Mouse (Mus musculus) MEL (cell line): ENCODE measurements around the gene Gramd1b. TPM values are rescaled to one million over a fixed set of nuclear protein-coding genes. Genes with fewer than 3 reads are reported as not detected.

Experiments
- DNase-seq: peaks from one replicate; pipeline ENCODE4 v3.0.0; 2011; ENCODE audit warnings: low read depth, low spot score
- H3K27ac ChIP-seq: 2 replicates; pipeline ENCODE4 v1.5.1; 2012; ENCODE audit warnings: low read depth, mild to moderate bottlenecking, control low read depth, low read length, moderate library complexity; ENCODE audit not compliant: control insufficient read depth
- H3K27me3 ChIP-seq, 2 experiments: fragments of 150-350 bp in 1 of 2; sonication (generic) in 1 of 2; 2 replicates each; pipeline ENCODE4 v1.6.1; 2012; ENCODE audit warnings: low read length in 2 of 2, mild to moderate bottlenecking in 2 of 2, improper control_type of control experiment in 1 of 2, moderate library complexity in 1 of 2; ENCODE audit not compliant: insufficient read depth in 2 of 2, control insufficient read depth in 1 of 2
- H3K36me3 ChIP-seq, 2 experiments: 2 replicates each; pipeline ENCODE4 v1.6.1; 2012 to 2014; ENCODE audit warnings: low read length in 2 of 2, improper control_type of control experiment in 1 of 2, inconsistent platforms in 1 of 2, mild to moderate bottlenecking in 1 of 2; ENCODE audit not compliant: insufficient read depth in 2 of 2, control insufficient read depth in 1 of 2
- H3K4me1 ChIP-seq, 2 experiments: fragments of 150-350 bp in 1 of 2; sonication (generic) in 1 of 2; 2 replicates each; pipeline ENCODE4 v1.6.1; 2012; ENCODE audit warnings: low read length in 2 of 2, improper control_type of control experiment in 1 of 2, mild to moderate bottlenecking in 1 of 2; ENCODE audit not compliant: insufficient read depth in 2 of 2, control insufficient read depth in 1 of 2
- H3K4me3 ChIP-seq, 2 experiments: fragments of 150-350 bp in 1 of 2; sonication (generic) in 1 of 2; 2 replicates each; pipeline ENCODE4 v1.5.1; 2012; ENCODE audit warnings: low read depth in 2 of 2, low read length in 2 of 2, mild to moderate bottlenecking in 2 of 2, moderate library complexity in 2 of 2, control low read depth in 1 of 2, improper control_type of control experiment in 1 of 2; ENCODE audit not compliant: control insufficient read depth in 1 of 2, insufficient read depth in 1 of 2
- H3K79me2 ChIP-seq: 2 replicates; pipeline ENCODE4 v1.6.1; 2012; ENCODE audit warnings: mild to moderate bottlenecking, low read length, moderate library complexity; ENCODE audit not compliant: control insufficient read depth, poor library complexity, insufficient read depth
- H3K9ac ChIP-seq: 2 replicates; pipeline ENCODE4 v1.6.1; 2012; ENCODE audit warnings: low read depth, mild to moderate bottlenecking, control low read depth, low read length, moderate library complexity; ENCODE audit not compliant: control insufficient read depth, poor library complexity, severe bottlenecking
- H3K9me3 ChIP-seq: fragments of 150-350 bp; sonication (generic); replicated peaks from 2 replicates; pipeline ENCODE4 v1.6.1; 2012; ENCODE audit warnings: mild to moderate bottlenecking, low read length, improper control_type of control experiment, moderate library complexity; ENCODE audit not compliant: insufficient read depth
- CHD1 ChIP-seq: IDR thresholded peaks from 2 replicates; pipeline ENCODE4 v1.6.1; 2012; ENCODE audit warnings: low read depth, mild to moderate bottlenecking, inconsistent platforms, low read length, improper control_type of control experiment
- CTCF ChIP-seq, 3 experiments: IDR thresholded peaks in 2 of 3; conservative IDR thresholded peaks in 1 of 3; 2 replicates each; pipeline ENCODE4 v1.5.1; 2011 to 2012; ENCODE audit warnings: low read length in 3 of 3, low read depth in 2 of 3, mild to moderate bottlenecking in 2 of 3, improper control_type of control experiment in 1 of 3, inconsistent platforms in 1 of 3, mixed read lengths in 1 of 3, moderate library complexity in 1 of 3; ENCODE audit not compliant: control insufficient read depth in 1 of 3, insufficient read depth in 1 of 3, poor library complexity in 1 of 3, severe bottlenecking in 1 of 3
- E2F4 ChIP-seq: IDR thresholded peaks from 2 replicates; pipeline ENCODE4 v1.6.1; 2011; ENCODE audit warnings: low read depth, low read length, improper control_type of control experiment, borderline replicate concordance
- ELF1 ChIP-seq: IDR thresholded peaks from 2 replicates; pipeline ENCODE4 v1.6.1; 2014; ENCODE audit warnings: low read depth, mild to moderate bottlenecking, inconsistent platforms, low read length, improper control_type of control experiment, moderate library complexity
- EP300 ChIP-seq, 2 experiments: IDR thresholded peaks; 2 replicates each; pipeline ENCODE4 v1.6.1; 2011; ENCODE audit warnings: improper control_type of control experiment in 2 of 2, low read length in 2 of 2, low read depth in 1 of 2, mild to moderate bottlenecking in 1 of 2
- GABPA ChIP-seq: IDR thresholded peaks from 2 replicates; pipeline ENCODE4 v1.6.1; 2012; ENCODE audit warnings: low read depth, mild to moderate bottlenecking, inconsistent platforms, low read length, improper control_type of control experiment, moderate library complexity
- GATA1 ChIP-seq: IDR thresholded peaks from 2 replicates; pipeline ENCODE4 v1.6.1; 2011; ENCODE audit warnings: low read depth, low read length, improper control_type of control experiment
- HCFC1 ChIP-seq: IDR thresholded peaks from 2 replicates; pipeline ENCODE4 v1.6.1; 2012; ENCODE audit warnings: low read depth, mild to moderate bottlenecking, inconsistent platforms, low read length, improper control_type of control experiment, moderate library complexity
- JUND ChIP-seq: IDR thresholded peaks from 2 replicates; pipeline ENCODE4 v1.6.1; 2011; ENCODE audit warnings: low read depth, mild to moderate bottlenecking, improper control_type of control experiment, low read length
- KAT2A ChIP-seq: conservative IDR thresholded peaks from 2 replicates; pipeline ENCODE4 v1.6.1; 2012; ENCODE audit warnings: low read depth, low read length, improper control_type of control experiment, inconsistent platforms
- MAZ ChIP-seq: IDR thresholded peaks from 2 replicates; pipeline ENCODE4 v1.6.1; 2012; ENCODE audit warnings: low read depth, mild to moderate bottlenecking, inconsistent platforms, low read length, improper control_type of control experiment
- MYB ChIP-seq: IDR thresholded peaks from 2 replicates; pipeline ENCODE4 v1.6.1; 2011; ENCODE audit warnings: mild to moderate bottlenecking, low read depth, low read length, improper control_type of control experiment
- NELFE ChIP-seq: IDR thresholded peaks from 2 replicates; pipeline ENCODE4 v1.6.1; 2011; ENCODE audit warnings: low read depth, low read length, improper control_type of control experiment
- NRF1 ChIP-seq: IDR thresholded peaks from 2 replicates; pipeline ENCODE4 v1.6.1; 2014; ENCODE audit warnings: low read depth, mild to moderate bottlenecking, inconsistent platforms, low read length, improper control_type of control experiment, moderate library complexity; ENCODE audit not compliant: poor library complexity, insufficient read depth, severe bottlenecking
- RAD21 ChIP-seq: IDR thresholded peaks from 2 replicates; pipeline ENCODE4 v1.6.1; 2011; ENCODE audit warnings: mild to moderate bottlenecking, low read depth, low read length, improper control_type of control experiment
- RCOR1 ChIP-seq: IDR thresholded peaks from 2 replicates; pipeline ENCODE4 v1.6.1; 2012; ENCODE audit warnings: low read depth, mild to moderate bottlenecking, inconsistent platforms, low read length, improper control_type of control experiment
- SIN3A ChIP-seq: IDR thresholded peaks from 2 replicates; pipeline ENCODE4 v1.6.1; 2012; ENCODE audit warnings: low read length, improper control_type of control experiment, inconsistent platforms
- SMC3 ChIP-seq: IDR thresholded peaks from 2 replicates; pipeline ENCODE4 v1.6.1; 2011; ENCODE audit warnings: low read depth, low read length, improper control_type of control experiment
- UBTF ChIP-seq: IDR thresholded peaks from 2 replicates; pipeline ENCODE4 v1.6.1; 2012; ENCODE audit warnings: low read depth, mild to moderate bottlenecking, inconsistent platforms, low read length, improper control_type of control experiment, moderate library complexity, borderline replicate concordance; ENCODE audit not compliant: insufficient read depth
- USF1 ChIP-seq: IDR thresholded peaks from 2 replicates; pipeline ENCODE4 v1.6.1; 2014; ENCODE audit warnings: low read depth, mild to moderate bottlenecking, inconsistent platforms, low read length, improper control_type of control experiment, moderate library complexity
- USF2 ChIP-seq, 2 experiments: IDR thresholded peaks; 2 replicates each; pipeline ENCODE4 v1.6.1; 2011 to 2012; ENCODE audit warnings: improper control_type of control experiment in 2 of 2, low read length in 2 of 2, borderline replicate concordance in 1 of 2, inconsistent platforms in 1 of 2, low read depth in 1 of 2, mild to moderate bottlenecking in 1 of 2; ENCODE audit not compliant: insufficient read depth in 1 of 2
- ZC3H11A ChIP-seq: IDR thresholded peaks from 2 replicates; pipeline ENCODE4 v1.6.1; 2012; ENCODE audit warnings: low read depth, mild to moderate bottlenecking, inconsistent platforms, low read length, improper control_type of control experiment
- ZKSCAN1 ChIP-seq: IDR thresholded peaks from 2 replicates; pipeline ENCODE4 v1.6.1; 2012; ENCODE audit warnings: low read depth, mild to moderate bottlenecking, inconsistent platforms, low read length, improper control_type of control experiment, moderate library complexity
- ZNF384 ChIP-seq: IDR thresholded peaks from 2 replicates; pipeline ENCODE4 v1.6.1; 2012; ENCODE audit warnings: low read depth, mild to moderate bottlenecking, inconsistent platforms, low read length, improper control_type of control experiment
- polyA plus RNA-seq, 2 experiments: library from polyadenylated mRNA; stranded (reverse) in 1 of 2; unstranded in 1 of 2; fragments of >175 nt in 1 of 2; fragments of >200 nt in 1 of 2; gene quantifications; 2 replicates each; pipeline versions ENCODE4 v1.2.1 to v1.2.4; 2012; ENCODE audit warnings: low replicate concordance in 2 of 2, low read depth in 1 of 2; ENCODE audit not compliant: insufficient read length in 2 of 2, insufficient read depth in 1 of 2, missing spikeins in 1 of 2
- total RNA-seq: library from RNA; depleted of rRNA; stranded (reverse); fragments of 300-350 nt; gene quantifications from 2 replicates; pipeline ENCODE4 v1.2.3, GENCODE M21; 2012

The Gramd1b gene
- total and polyA plus RNA-seq, 3 experiments = not detected

DNA sequence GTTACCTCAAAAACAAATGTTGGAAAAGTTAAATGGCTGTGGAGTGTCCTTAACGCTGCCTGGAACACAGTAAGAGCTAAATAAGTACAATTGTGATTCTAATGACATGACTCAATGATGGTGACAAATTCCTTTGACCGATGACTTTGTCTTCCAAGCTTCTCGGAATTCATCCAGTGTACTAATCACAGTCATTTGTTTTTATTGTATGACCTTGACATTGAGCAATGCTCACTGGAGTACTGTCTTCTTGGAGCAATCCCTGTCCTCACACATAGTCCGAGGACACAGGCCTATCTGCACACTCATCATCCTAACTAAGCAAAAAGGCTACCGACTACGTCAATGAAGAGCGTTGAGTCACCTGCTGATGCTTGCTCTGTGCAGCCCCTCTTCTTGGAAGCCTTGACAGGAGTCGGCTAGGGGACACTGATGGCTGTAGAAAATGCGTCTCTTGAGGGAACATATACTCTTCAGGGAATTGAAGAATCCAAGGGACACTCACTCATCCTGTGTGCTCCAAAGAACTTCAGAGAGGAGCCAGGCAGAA is 58.1 kb downstream of the Gramd1b start:
- no peaks in the 10 kb centered on the region for H3K27me3 ChIP-seq
- H3K79me2 ChIP-seq = no peaks in the 10 kb centered on the region
- TF ChIP-seq JUND (no peak), SMC3 (no peak), KAT2A (no peak), USF2 (IDR thresholded peaks at IDR 0.05; ENCODE audit: borderline replicate concordance in 1 of 2, insufficient read depth in 1 of 2, low read depth in 1 of 2, low read length in 2 of 2) (no peak), ZC3H11A (no peak), HCFC1 (no peak), GATA1 (no peak), RAD21 (no peak), ELF1 (no peak), GABPA (no peak), EP300 (IDR thresholded peaks at IDR 0.05; ENCODE audit: low read depth in 1 of 2, low read length in 2 of 2) (no peak), RCOR1 (no peak), NRF1 (no peak), SIN3A (no peak), ZKSCAN1 (no peak), ZNF384 (no peak)
- TF ChIP-seq, all 39 proteins: peak for 0
- Histone ChIP-seq H3K4me1 (no peaks in the 10 kb centered on the region), H3K9ac (no peak overlapping the region), H3K36me3 (no peaks in the 10 kb centered on the region), H3K4me3 (no peak overlapping the region), H3K9me3 (no peaks in the 10 kb centered on the region), H3K27ac (no peak overlapping the region)
- no peak for DNase-seq

DNA sequence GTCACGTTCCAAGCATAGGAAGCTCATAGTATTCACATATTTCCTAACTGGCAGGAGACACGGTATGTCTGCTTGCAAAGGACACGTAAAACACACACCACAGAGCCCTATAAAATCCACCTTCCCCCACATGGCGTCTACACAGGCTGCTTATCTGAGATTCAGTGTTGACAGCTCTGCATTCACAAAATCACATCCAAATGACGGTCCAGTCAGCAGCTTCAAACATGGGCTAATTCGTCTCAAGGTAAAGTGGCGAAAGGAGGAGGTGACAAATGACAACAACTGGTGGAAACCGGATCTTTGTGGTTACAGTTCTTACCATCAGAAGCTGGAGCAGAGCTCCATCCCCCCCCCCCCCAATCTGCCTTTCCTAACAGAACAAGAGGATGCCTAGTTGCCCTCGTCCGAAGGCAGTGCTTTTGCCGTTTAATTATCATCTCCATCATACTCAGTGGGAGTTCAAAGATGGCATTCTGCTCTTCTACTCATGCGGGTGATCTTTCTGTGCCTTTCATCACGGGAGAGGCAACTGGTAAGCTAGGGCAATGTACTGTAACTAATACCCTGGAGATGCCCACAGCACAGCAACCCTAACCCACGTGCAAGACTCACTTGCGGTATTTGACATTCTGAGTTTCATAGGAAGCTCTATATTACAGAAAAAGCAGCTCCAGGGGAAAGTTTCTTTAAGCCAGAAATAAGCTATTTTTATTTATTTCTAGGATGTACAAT is 61.6 kb downstream of the Gramd1b start:
- DNase-seq = no peak
- Histone ChIP-seq H3K79me2 (no peaks in the 10 kb centered on the region), H3K4me1 (no peaks in the 10 kb centered on the region), H3K27ac (no peak overlapping the region), H3K27me3 (no peaks in the 10 kb centered on the region), H3K9me3 (no peaks in the 10 kb centered on the region), H3K4me3 (no peak overlapping the region), H3K9ac (no peak overlapping the region), H3K36me3 (no peaks in the 10 kb centered on the region)
- TF ChIP-seq MAZ = no peak
- TF ChIP-seq KAT2A = no peak
- TF ChIP-seq HCFC1 = no peak
- no peak for TF ChIP-seq UBTF
- TF ChIP-seq SIN3A = no peak
- no peak for TF ChIP-seq CTCF (IDR thresholded peaks at IDR 0.05 in 2 of 3, conservative IDR thresholded peaks at IDR 0.05 in 1 of 3; ENCODE audit: control insufficient read depth in 1 of 3, insufficient read depth in 1 of 3, low read depth in 2 of 3, low read length in 3 of 3, poor library complexity in 1 of 3, severe bottlenecking in 1 of 3)
- no peak for TF ChIP-seq CHD1
- TF ChIP-seq USF1 = no peak
- no peak for TF ChIP-seq ELF1
- no peak for TF ChIP-seq RCOR1
- TF ChIP-seq RAD21 = no peak
- TF ChIP-seq E2F4 = no peak
- TF ChIP-seq MYB = no peak
- no peak for TF ChIP-seq NELFE
